Mouse (Mus musculus) intestine, embryonic 16.5 days (tissue): ENCODE measurements around the gene Pdcd1lg2. TPM values are rescaled to one million over a fixed set of nuclear protein-coding genes. Genes with fewer than 3 reads are reported as not detected.

ENCODE experiments used
- ATAC-seq: fragments of 200-750 bp; cut with Nextera tagmentation; 2 replicates; pipeline ENCODE4 v1.8.0; 2017; ENCODE audit warnings: moderate TSS enrichment, moderate library complexity
- H3K27ac ChIP-seq: fragments of 300-500 bp; sonication (generic); 2 replicates; pipeline ENCODE4 v1.5.1; 2014; ENCODE audit warnings: mild to moderate bottlenecking, low read length
- H3K27me3 ChIP-seq: fragments of 300-500 bp; sonication (generic); replicated peaks from 2 replicates; pipeline ENCODE4 v1.6.1; 2014; ENCODE audit warnings: low read length, control low read depth, mixed read lengths; ENCODE audit not compliant: control insufficient read depth, insufficient read depth
- H3K36me3 ChIP-seq: fragments of 300-500 bp; sonication (generic); 2 replicates; pipeline ENCODE4 v1.6.1; 2014; ENCODE audit warnings: low read length, control low read depth; ENCODE audit not compliant: control insufficient read depth, insufficient read depth
- H3K4me1 ChIP-seq: fragments of 300-500 bp; sonication (generic); 2 replicates; pipeline ENCODE4 v1.6.1; 2014; ENCODE audit warnings: low read length, control low read depth, mixed read lengths; ENCODE audit not compliant: control insufficient read depth, insufficient read depth
- H3K4me2 ChIP-seq: fragments of 300-500 bp; sonication (generic); 2 replicates; pipeline ENCODE4 v1.6.1; 2014; ENCODE audit warnings: low read depth, low read length, control low read depth
- H3K4me3 ChIP-seq: fragments of 300-500 bp; sonication (generic); 2 replicates; pipeline ENCODE4 v1.5.1; 2014; ENCODE audit warnings: mild to moderate bottlenecking, low read length
- H3K9ac ChIP-seq: fragments of 300-500 bp; sonication (generic); 2 replicates; pipeline ENCODE4 v1.6.1; 2014; ENCODE audit warnings: low read depth, low read length
- H3K9me3 ChIP-seq: fragments of 300-500 bp; sonication (generic); 2 replicates; pipeline ENCODE4 v1.6.1; 2016; ENCODE audit warnings: low read length, control low read depth; ENCODE audit not compliant: control insufficient read depth
- WGBS: fragments of 180-500 bp; shearing (Covaris S2); extraction: QIAGEN DNeasy Blood & Tissue Kit; methylation state at CpG from one replicate; pipeline ENCODE4 v1.1.7; 2014; 5-methylcytosine and 5-hydroxymethylcytosine counted together
- polyA plus RNA-seq: library from polyadenylated mRNA; unstranded; fragments of >200 nt; fragmentation: Nextera tagmentation; extraction: Ambion mirVana; gene quantifications from 2 replicates; pipeline ENCODE4 v1.2.1, GENCODE M21; 2015

Pdcd1lg2 gene
- polyA plus RNA-seq, 1 experiment from 2014 or later = 0.17 TPM

GRCm38 (mm10) chr19:29505617-29506016 is 94.9 kb downstream of the Pdcd1lg2 start:
- H3K9ac ChIP-seq = no peak overlapping the region
- H3K36me3 ChIP-seq = no peaks in the 10 kb centered on the region
- H3K4me3 ChIP-seq = no peak overlapping the region
- no peak overlapping the region for H3K27ac ChIP-seq
- ATAC-seq = no peak
- 85% methylated on average over 7 of the region's 7 CpGs for WGBS
- H3K9me3 ChIP-seq = no peaks in the 10 kb centered on the region
- no peak overlapping the region for H3K4me2 ChIP-seq
- no peaks in the 10 kb centered on the region for H3K27me3 ChIP-seq
- peaks cover 5% of the 10 kb centered on the region for H3K4me1 ChIP-seq

GRCm38 (mm10) chr19:29508208-29508607 is 97.5 kb downstream of the Pdcd1lg2 start:
- Histone ChIP-seq H3K27ac (no peak overlapping the region), H3K4me2 (no peak overlapping the region), H3K9me3 (no peaks in the 10 kb centered on the region), H3K4me3 (no peak overlapping the region), H3K36me3 (no peaks in the 10 kb centered on the region), H3K4me1 (no peaks in the 10 kb centered on the region), H3K9ac (no peak overlapping the region), H3K27me3 (no peaks in the 10 kb centered on the region)
- ATAC-seq = no peak
- 77% methylated on average over 7 of the region's 7 CpGs for WGBS

DNA sequence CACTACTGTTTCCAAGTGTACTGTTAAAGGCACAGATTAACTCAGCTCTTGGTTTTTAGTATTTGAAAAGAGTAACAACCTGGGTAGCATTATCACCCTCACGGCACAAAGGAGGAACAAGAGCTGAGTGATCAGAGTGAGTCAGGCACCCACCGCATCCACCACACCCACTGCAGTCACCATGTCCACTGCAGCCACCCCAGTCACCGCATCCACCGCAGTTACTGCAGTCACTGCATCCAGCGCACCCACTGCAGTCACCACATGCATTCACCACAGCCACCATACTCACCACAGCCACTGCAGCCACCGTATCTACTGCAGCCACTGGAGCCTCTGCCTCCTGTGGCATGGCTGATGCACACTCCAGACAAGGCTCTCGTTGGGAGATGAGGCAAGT is 99.1 kb downstream of the Pdcd1lg2 start:
- H3K27me3 ChIP-seq = no peaks in the 10 kb centered on the region
- no peak overlapping the region for H3K27ac ChIP-seq
- WGBS = 91% methylated on average over 7 of the region's 7 CpGs
- H3K4me3 ChIP-seq = no peak overlapping the region
- H3K4me1 ChIP-seq = no peaks in the 10 kb centered on the region
- H3K9me3 ChIP-seq = no peaks in the 10 kb centered on the region
- H3K9ac ChIP-seq = no peak overlapping the region
- H3K4me2 ChIP-seq = no peak overlapping the region
- no peak for ATAC-seq
- no peaks in the 10 kb centered on the region for H3K36me3 ChIP-seq

DNA sequence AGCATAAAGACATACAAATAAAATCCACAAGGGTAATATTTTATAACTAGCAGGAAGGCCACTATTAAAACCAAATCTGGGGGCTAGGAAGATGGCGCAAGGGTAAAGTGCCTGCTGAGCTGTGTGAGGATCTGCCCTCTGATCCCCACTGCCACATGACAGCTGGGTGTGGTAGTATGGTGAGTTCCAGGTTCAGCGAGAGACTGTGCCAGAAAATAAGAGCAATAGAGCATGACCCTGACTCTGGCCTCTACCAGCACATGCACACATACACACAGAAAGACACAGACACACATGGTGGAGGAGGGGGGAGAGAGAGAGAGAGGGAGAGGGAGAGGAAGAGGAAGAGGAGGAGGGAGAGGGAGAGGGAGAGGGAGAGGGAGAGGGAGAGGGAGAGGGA is 101.1 kb downstream of the Pdcd1lg2 start:
- no peak overlapping the region for H3K27ac ChIP-seq
- no peaks in the 10 kb centered on the region for H3K4me1 ChIP-seq
- ATAC-seq = peak; percentile 83
- 62% methylated on average over 2 of the region's 2 CpGs for WGBS
- no peaks in the 10 kb centered on the region for H3K27me3 ChIP-seq
- H3K4me2 ChIP-seq = no peak overlapping the region
- no peak overlapping the region for H3K9ac ChIP-seq
- H3K9me3 ChIP-seq = no peaks in the 10 kb centered on the region
- no peak overlapping the region for H3K4me3 ChIP-seq
- H3K36me3 ChIP-seq = no peaks in the 10 kb centered on the region

GRCm38 (mm10) chr19:29513111-29513766 is 102.5 kb downstream of the Pdcd1lg2 start:
- no peaks in the 10 kb centered on the region for H3K9me3 ChIP-seq
- H3K36me3 ChIP-seq = no peaks in the 10 kb centered on the region
- no peak for ATAC-seq
- no peak overlapping the region for H3K4me3 ChIP-seq
- no peaks in the 10 kb centered on the region for H3K27me3 ChIP-seq
- no peaks in the 10 kb centered on the region for H3K4me1 ChIP-seq
- no peak overlapping the region for H3K9ac ChIP-seq
- H3K4me2 ChIP-seq = no peak overlapping the region
- no peak overlapping the region for H3K27ac ChIP-seq
- 61% methylated on average over 2 of the region's 2 CpGs for WGBS

DNA sequence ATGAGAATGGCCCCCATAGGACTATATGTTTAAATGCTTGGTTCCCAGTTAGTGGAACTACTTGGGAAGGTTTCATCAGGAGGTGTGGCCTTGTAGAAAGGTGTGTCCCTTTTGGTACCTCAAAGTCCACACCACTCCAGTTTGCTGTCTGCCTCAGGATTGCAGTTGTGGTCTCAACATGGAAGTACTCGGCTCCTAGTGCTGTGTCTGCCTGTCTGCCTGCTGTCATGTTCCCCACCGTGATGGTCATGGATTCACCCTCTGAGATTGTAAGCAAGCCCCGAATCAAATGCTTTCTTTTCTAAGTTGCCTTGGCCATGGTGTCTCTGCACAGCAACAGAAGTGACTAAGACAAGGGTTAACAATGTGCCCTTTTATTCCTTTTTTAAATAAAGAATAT is 103.4 kb downstream of the Pdcd1lg2 start:
- no peaks in the 10 kb centered on the region for H3K36me3 ChIP-seq
- H3K27ac ChIP-seq = no peak overlapping the region
- no peak overlapping the region for H3K4me2 ChIP-seq
- H3K27me3 ChIP-seq = no peaks in the 10 kb centered on the region
- no peaks in the 10 kb centered on the region for H3K4me1 ChIP-seq
- no peak for ATAC-seq
- 96% methylated on average over 3 of the region's 3 CpGs for WGBS
- no peak overlapping the region for H3K4me3 ChIP-seq
- H3K9me3 ChIP-seq = no peaks in the 10 kb centered on the region
- no peak overlapping the region for H3K9ac ChIP-seq

GRCm38 (mm10) chr19:29515386-29515785 is 104.7 kb downstream of the Pdcd1lg2 start:
- Histone ChIP-seq H3K4me3 (no peak overlapping the region), H3K27ac (no peak overlapping the region), H3K4me1 (no peaks in the 10 kb centered on the region), H3K4me2 (no peak overlapping the region), H3K27me3 (no peaks in the 10 kb centered on the region), H3K9me3 (no peaks in the 10 kb centered on the region), H3K36me3 (no peaks in the 10 kb centered on the region), H3K9ac (no peak overlapping the region)
- ATAC-seq = no peak
- WGBS = 92% methylated on average over 3 of the region's 3 CpGs

DNA sequence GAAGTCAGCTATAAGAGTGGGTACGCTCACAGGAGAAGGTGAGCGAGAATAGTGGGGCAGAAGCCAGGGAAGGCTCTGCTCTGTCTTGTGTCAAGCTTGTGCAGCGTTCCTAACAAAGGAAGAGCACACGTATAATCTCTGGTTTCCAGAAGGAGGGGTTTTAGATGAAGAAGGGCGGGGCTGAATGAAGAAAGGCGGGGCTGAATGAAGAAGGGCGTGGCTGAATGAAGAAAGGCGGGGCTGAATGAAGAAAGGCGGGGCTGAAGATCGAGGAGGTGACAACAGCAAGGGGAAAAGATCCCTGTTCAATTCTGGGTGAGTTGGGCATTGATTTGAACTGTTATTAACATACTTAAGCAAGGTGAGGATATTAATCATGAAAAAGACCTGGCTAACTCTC is 105.3 kb downstream of the Pdcd1lg2 start:
- WGBS = 81% methylated on average over 10 of the region's 10 CpGs
- Histone ChIP-seq H3K36me3 (no peaks in the 10 kb centered on the region), H3K27me3 (no peaks in the 10 kb centered on the region), H3K4me1 (peaks cover 5% of the 10 kb centered on the region; the same call in 1 of the 2 replicates), H3K27ac (no peak overlapping the region), H3K9me3 (no peaks in the 10 kb centered on the region), H3K4me3 (no peak overlapping the region), H3K9ac (no peak overlapping the region), H3K4me2 (no peak overlapping the region)
- ATAC-seq = no peak

- H3K27me3 ChIP-seq = no peaks in the 10 kb centered on the region
- H3K4me1 ChIP-seq = peaks cover 6% of the 10 kb centered on the region; the same call in 1 of the 2 replicates
- no peak for ATAC-seq
- H3K9me3 ChIP-seq = no peaks in the 10 kb centered on the region
- no peak overlapping the region for H3K4me2 ChIP-seq
- H3K9ac ChIP-seq = no peak overlapping the region
- 82% methylated on average over 7 of the region's 7 CpGs for WGBS
- H3K4me3 ChIP-seq = no peak overlapping the region
- no peak overlapping the region for H3K27ac ChIP-seq
- H3K36me3 ChIP-seq = no peaks in the 10 kb centered on the region
Observed at GRCm38 (mm10) chr19:29518409-29518808, 107.7 kb downstream of the Pdcd1lg2 start.

GRCm38 (mm10) chr19:29518922-29519321 is 108.2 kb downstream of the Pdcd1lg2 start:
- Histone ChIP-seq H3K4me1 (peaks cover 10% of the 10 kb centered on the region), H3K27me3 (no peaks in the 10 kb centered on the region), H3K27ac (no peak overlapping the region), H3K9ac (no peak overlapping the region), H3K4me3 (no peak overlapping the region), H3K4me2 (no peak overlapping the region), H3K9me3 (no peaks in the 10 kb centered on the region), H3K36me3 (no peaks in the 10 kb centered on the region)
- no peak for ATAC-seq
- whole genome bisulfite sequencing = 78% methylated on average over 4 of the region's 4 CpGs
